Mouse (Mus musculus): ENCODE results near the gene Ankrd12. TPM values are rescaled to one million over a fixed set of nuclear protein-coding genes. Genes with fewer than 3 reads are reported as not detected.
"Not testable (repeated sequence)": the region's sequence is repeated elsewhere in the genome, so short reads cannot be mapped to it uniquely, and the experiment has no call there.

Ankrd12 gene
- polyA plus RNA-seq, 1 experiment from 2014 or later = 24.1 TPM

GRCm38 (mm10) chr17:66090251-66090650 is 13.4 kb upstream of the Ankrd12 start:
- Histone ChIP-seq H3K36me3 (ENCODE audit: insufficient read depth, low read length) (peaks cover 34% of the 10 kb centered on the region), H3K4me2 (replicated peaks; ENCODE audit: low read depth, low read length) (no peak overlapping the region), H3K9ac (replicated peaks; ENCODE audit: low read length) (no peak overlapping the region), H3K27me3 (ENCODE audit: insufficient read depth, low read length) (no peaks in the 10 kb centered on the region), H3K27ac (ENCODE audit: low read length) (no peak overlapping the region), H3K4me1 (ENCODE audit: insufficient read depth, low read length) (no peaks in the 10 kb centered on the region), H3K4me3 (ENCODE audit: low read length) (no peak overlapping the region), H3K9me3 (ENCODE audit: low read length) (no peaks in the 10 kb centered on the region)
- no peak for ATAC-seq (ENCODE audit: low FRiP score, low TSS enrichment)

DNA sequence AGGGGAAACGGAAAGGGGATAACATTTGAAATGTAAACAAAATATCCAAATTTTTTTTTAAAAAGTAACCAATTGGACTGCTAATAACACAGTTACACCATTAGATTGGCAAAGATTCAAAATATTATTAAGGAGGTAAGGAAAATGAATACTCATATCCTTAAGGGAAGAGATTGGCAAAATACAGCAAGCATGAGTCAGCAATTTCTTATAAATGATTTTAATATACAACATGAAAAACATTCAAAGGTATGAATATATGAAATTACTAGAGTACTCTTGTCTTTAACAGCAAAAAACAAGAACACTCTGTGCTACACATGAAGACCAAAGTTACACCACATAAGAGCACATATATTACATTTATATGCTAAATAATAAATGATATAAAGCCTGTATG is 8.1 kb upstream of the Ankrd12 start:
- Histone ChIP-seq H3K4me3 (ENCODE audit: low read length) (no peak overlapping the region), H3K4me1 (ENCODE audit: insufficient read depth, low read length) (no peaks in the 10 kb centered on the region), H3K27me3 (ENCODE audit: insufficient read depth, low read length) (no peaks in the 10 kb centered on the region), H3K36me3 (ENCODE audit: insufficient read depth, low read length) (peaks cover 42% of the 10 kb centered on the region), H3K9ac (replicated peaks; ENCODE audit: low read length) (no peak overlapping the region), H3K27ac (ENCODE audit: low read length) (no peak overlapping the region), H3K9me3 (ENCODE audit: low read length) (no peaks in the 10 kb centered on the region), H3K4me2 (replicated peaks; ENCODE audit: low read depth, low read length) (no peak overlapping the region)
- 96% methylated on average over 1 of the region's 1 CpGs for WGBS
- no peak for ATAC-seq (ENCODE audit: low FRiP score, low TSS enrichment)

- no peaks in the 10 kb centered on the region for H3K27me3 ChIP-seq (ENCODE audit: insufficient read depth, low read length)
- WGBS = 82% methylated on average over 1 of the region's 1 CpGs
- no peaks in the 10 kb centered on the region for H3K4me1 ChIP-seq (ENCODE audit: insufficient read depth, low read length)
- H3K4me3 ChIP-seq (ENCODE audit: low read length) = no peak overlapping the region
- H3K27ac ChIP-seq (ENCODE audit: low read length) = no peak overlapping the region
- H3K4me2 ChIP-seq (replicated peaks; ENCODE audit: low read depth, low read length) = no peak overlapping the region
- H3K9me3 ChIP-seq (ENCODE audit: low read length) = no peaks in the 10 kb centered on the region
- H3K36me3 ChIP-seq (ENCODE audit: insufficient read depth, low read length) = peaks cover 44% of the 10 kb centered on the region
- no peak overlapping the region for H3K9ac ChIP-seq (replicated peaks; ENCODE audit: low read length)
- no peak for ATAC-seq (ENCODE audit: low FRiP score, low TSS enrichment)
These were observed 7.6 kb upstream of the Ankrd12 start for GRCm38 (mm10) chr17:66084486-66084885.

DNA sequence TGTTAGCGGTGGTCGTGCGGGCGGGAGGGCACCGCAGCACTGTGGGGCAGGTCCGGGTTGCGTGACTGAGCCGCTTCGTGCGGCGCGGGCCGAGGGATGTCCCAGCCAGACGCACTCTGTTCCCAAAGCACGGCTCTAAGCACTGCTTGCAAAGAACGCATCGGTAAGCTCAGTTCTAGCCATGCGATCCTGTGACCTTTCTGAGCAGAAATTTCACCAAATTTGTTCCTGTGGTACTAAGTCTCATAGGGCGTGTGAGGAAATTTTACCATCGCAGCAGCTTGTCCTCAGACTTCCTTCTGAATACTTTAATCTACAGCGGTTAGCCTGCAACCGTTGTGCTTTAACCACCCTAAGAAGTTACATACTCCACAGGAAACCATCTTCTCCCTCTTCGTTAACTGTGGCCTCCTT is 555 bp upstream of the Ankrd12 start:
- WGBS = under 1% methylated on average over 23 of the region's 23 CpGs
- H3K4me1 ChIP-seq (ENCODE audit: insufficient read depth, low read length) = peaks cover 14% of the 10 kb centered on the region; the same call in 1 of the 2 replicates
- peak overlapping the region; percentile 86 for H3K9ac ChIP-seq (replicated peaks; ENCODE audit: low read length)
- no peaks in the 10 kb centered on the region for H3K9me3 ChIP-seq (ENCODE audit: low read length)
- peaks cover 17% of the 10 kb centered on the region; the same call in 1 of the 2 replicates for H3K36me3 ChIP-seq (ENCODE audit: insufficient read depth, low read length)
- peak overlapping the region; percentile 86 for H3K4me2 ChIP-seq (replicated peaks; ENCODE audit: low read depth, low read length)
- H3K27me3 ChIP-seq (ENCODE audit: insufficient read depth, low read length) = no peaks in the 10 kb centered on the region
- ATAC-seq (ENCODE audit: low FRiP score, low TSS enrichment) = peak; percentile 69
- H3K27ac ChIP-seq (ENCODE audit: low read length) = peak overlapping the region; percentile 84
- H3K4me3 ChIP-seq (ENCODE audit: low read length) = peak overlapping the region; percentile 95

DNA sequence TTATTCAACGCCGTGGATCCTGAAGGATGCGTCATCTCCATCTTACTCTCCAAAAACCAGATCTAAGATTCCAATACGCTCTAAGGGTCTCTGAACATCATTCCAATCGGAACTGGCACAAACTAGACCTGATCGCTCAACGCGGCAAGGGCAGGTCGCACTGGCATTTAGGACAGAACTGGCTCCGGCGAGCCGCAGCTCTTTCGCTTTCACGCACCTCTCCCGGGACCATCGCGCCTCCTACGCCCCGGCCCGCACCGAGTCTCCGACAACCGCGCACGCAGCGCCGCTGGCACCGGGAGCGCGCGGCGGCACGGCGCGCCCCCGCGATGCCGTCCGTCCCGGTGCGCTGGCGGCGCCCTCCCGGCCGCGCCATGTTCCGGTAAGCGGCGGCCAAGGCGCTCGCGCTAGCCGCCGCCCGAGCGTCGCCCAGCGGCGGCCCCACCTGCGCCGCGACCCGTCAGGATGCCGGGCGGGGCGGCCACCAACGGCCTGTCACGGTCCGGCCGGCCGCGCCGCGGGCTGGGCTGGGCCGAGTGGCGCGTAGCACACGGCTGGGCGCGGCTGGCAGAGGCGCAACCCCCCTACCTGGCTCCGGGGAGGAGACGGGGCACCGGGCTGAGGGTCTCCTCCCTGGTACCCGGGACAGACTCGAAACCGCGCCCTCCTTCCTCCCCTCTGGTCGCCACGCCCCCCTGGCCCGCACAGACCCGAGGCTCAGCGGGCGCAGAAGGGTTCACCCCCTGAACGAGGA is 538 bp downstream of the Ankrd12 start:
- H3K4me2 ChIP-seq (replicated peaks; ENCODE audit: low read depth, low read length) = peak overlapping the region; percentile 86
- peak; percentile 90 for ATAC-seq (ENCODE audit: low FRiP score, low TSS enrichment)
- H3K9me3 ChIP-seq (ENCODE audit: low read length) = no peaks in the 10 kb centered on the region
- H3K9ac ChIP-seq (replicated peaks; ENCODE audit: low read length) = peak overlapping the region; percentile 86
- no peaks in the 10 kb centered on the region for H3K27me3 ChIP-seq (ENCODE audit: insufficient read depth, low read length)
- peak overlapping the region; percentile 92 for H3K27ac ChIP-seq (ENCODE audit: low read length)
- peaks cover 17% of the 10 kb centered on the region; the same call in 1 of the 2 replicates for H3K36me3 ChIP-seq (ENCODE audit: insufficient read depth, low read length)
- under 1% methylated on average over 78 of the region's 95 CpGs for WGBS
- peaks cover 14% of the 10 kb centered on the region; the same call in 1 of the 2 replicates for H3K4me1 ChIP-seq (ENCODE audit: insufficient read depth, low read length)
- H3K4me3 ChIP-seq (ENCODE audit: low read length) = peak overlapping the region; percentile 95

- peak overlapping the region; percentile 86 for H3K9ac ChIP-seq (replicated peaks; ENCODE audit: low read length)
- peaks cover 14% of the 10 kb centered on the region; the same call in 1 of the 2 replicates for H3K4me1 ChIP-seq (ENCODE audit: insufficient read depth, low read length)
- H3K4me3 ChIP-seq (ENCODE audit: low read length) = peak overlapping the region; percentile 95
- no peak for ATAC-seq (ENCODE audit: low FRiP score, low TSS enrichment)
- H3K27ac ChIP-seq (ENCODE audit: low read length) = no peak overlapping the region
- 6% methylated on average over 12 of the region's 12 CpGs for WGBS
- peaks cover 13% of the 10 kb centered on the region; the same call in 1 of the 2 replicates for H3K36me3 ChIP-seq (ENCODE audit: insufficient read depth, low read length)
- H3K4me2 ChIP-seq (replicated peaks; ENCODE audit: low read depth, low read length) = peak overlapping the region; percentile 86
- no peaks in the 10 kb centered on the region for H3K27me3 ChIP-seq (ENCODE audit: insufficient read depth, low read length)
- H3K9me3 ChIP-seq (ENCODE audit: low read length) = no peaks in the 10 kb centered on the region
These were observed 1.1 kb downstream of the Ankrd12 start for GRCm38 (mm10) chr17:66075827-66076173.

- 89% methylated on average over 7 of the region's 7 CpGs for WGBS
- Histone ChIP-seq H3K9me3 (ENCODE audit: low read length) (no peaks in the 10 kb centered on the region), H3K27ac (ENCODE audit: low read length) (no peak overlapping the region), H3K36me3 (ENCODE audit: insufficient read depth, low read length) (0 out of 2 replicates have a peak, but pooled peaks cover 2% of the 10 kb centered on the region), H3K4me3 (ENCODE audit: low read length) (no peak overlapping the region), H3K4me1 (ENCODE audit: insufficient read depth, low read length) (peaks cover 14% of the 10 kb centered on the region; the same call in 1 of the 2 replicates), H3K4me2 (replicated peaks; ENCODE audit: low read depth, low read length) (no peak overlapping the region), H3K9ac (replicated peaks; ENCODE audit: low read length) (no peak overlapping the region), H3K27me3 (ENCODE audit: insufficient read depth, low read length) (no peaks in the 10 kb centered on the region)
- ATAC-seq (ENCODE audit: low FRiP score, low TSS enrichment) = no peak
These were observed 2.9 kb downstream of the Ankrd12 start for GRCm38 (mm10) chr17:66073971-66074370.

- H3K9ac ChIP-seq (replicated peaks; ENCODE audit: low read length); H3K4me3 ChIP-seq (ENCODE audit: low read length); H3K9me3 ChIP-seq (ENCODE audit: low read length); H3K4me2 ChIP-seq (replicated peaks; ENCODE audit: low read depth, low read length); H3K36me3 ChIP-seq (ENCODE audit: insufficient read depth, low read length); H3K4me1 ChIP-seq (ENCODE audit: insufficient read depth, low read length); H3K27ac ChIP-seq (ENCODE audit: low read length); ATAC-seq (ENCODE audit: low FRiP score, low TSS enrichment); H3K27me3 ChIP-seq (ENCODE audit: insufficient read depth, low read length): not testable (repeated sequence)
- 98% methylated on average over 2 of the region's 2 CpGs for WGBS
These were observed 7.9 kb downstream of the Ankrd12 start for GRCm38 (mm10) chr17:66069036-66069435.

DNA sequence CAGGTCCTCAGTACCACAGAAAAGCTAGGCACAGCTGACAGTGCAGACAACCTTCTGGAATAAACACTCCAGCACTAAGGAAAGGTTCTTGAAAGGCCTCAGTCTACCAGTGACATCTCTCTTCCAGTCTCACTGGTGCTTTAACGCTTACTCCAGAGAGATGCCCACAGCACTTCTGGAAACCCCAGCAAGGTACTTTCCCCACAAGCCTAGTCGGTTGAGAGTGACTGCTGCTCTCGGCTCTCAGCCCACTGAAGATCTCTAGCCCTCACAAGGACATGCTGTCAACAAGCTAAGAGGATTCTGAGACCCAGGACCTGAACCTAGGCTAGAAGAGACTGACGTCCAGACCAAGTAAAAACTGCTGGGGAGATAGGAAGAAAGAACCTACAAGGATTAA is 11.8 kb downstream of the Ankrd12 start:
- no peaks in the 10 kb centered on the region for H3K9me3 ChIP-seq (ENCODE audit: low read length)
- H3K27me3 ChIP-seq (ENCODE audit: insufficient read depth, low read length) = no peaks in the 10 kb centered on the region
- no peaks in the 10 kb centered on the region for H3K36me3 ChIP-seq (ENCODE audit: insufficient read depth, low read length)
- H3K9ac ChIP-seq (replicated peaks; ENCODE audit: low read length) = no peak overlapping the region
- H3K4me3 ChIP-seq (ENCODE audit: low read length) = no peak overlapping the region
- H3K4me1 ChIP-seq (ENCODE audit: insufficient read depth, low read length) = no peaks in the 10 kb centered on the region
- no peak overlapping the region for H3K27ac ChIP-seq (ENCODE audit: low read length)
- ATAC-seq (ENCODE audit: low FRiP score, low TSS enrichment) = no peak
- H3K4me2 ChIP-seq (replicated peaks; ENCODE audit: low read depth, low read length) = no peak overlapping the region
- WGBS = 77% methylated on average over 4 of the region's 4 CpGs

GRCm38 (mm10) chr17:66061241-66061938 is 15.5 kb downstream of the Ankrd12 start:
- 40% methylated on average over 8 of the region's 8 CpGs for WGBS
- no peaks in the 10 kb centered on the region for H3K27me3 ChIP-seq (ENCODE audit: insufficient read depth, low read length)

More at GRCm38 (mm10) chr17:66061241-66061938, 15.5 kb downstream of the Ankrd12 start:
- H3K9me3 ChIP-seq (ENCODE audit: low read length) = no peaks in the 10 kb centered on the region
- H3K36me3 ChIP-seq (ENCODE audit: insufficient read depth, low read length) = no peaks in the 10 kb centered on the region
- H3K4me3 ChIP-seq (ENCODE audit: low read length) = no peak overlapping the region; the same call in 1 of the 2 replicates
- 0 out of 2 replicates have a peak overlapping the region, but pooled peaks have one; percentile 34 for H3K9ac ChIP-seq (replicated peaks; ENCODE audit: low read length)
- ATAC-seq (ENCODE audit: low FRiP score, low TSS enrichment) = no peak
- no peak overlapping the region for H3K27ac ChIP-seq (ENCODE audit: low read length)
- 0 out of 2 replicates have a peak overlapping the region, but pooled peaks have one; percentile 32 for H3K4me2 ChIP-seq (replicated peaks; ENCODE audit: low read depth, low read length)
- H3K4me1 ChIP-seq (ENCODE audit: insufficient read depth, low read length) = no peaks in the 10 kb centered on the region
